Mouse (Mus musculus) small intestine, adult 2 months (tissue): Measurements from ENCODE around the gene Ush1g. TPM values are rescaled to one million over a fixed set of nuclear protein-coding genes. Genes with fewer than 3 reads are reported as not detected.

ENCODE experiments used
- H3K27ac ChIP-seq: fragments of 200-500 bp; 2 replicates; pipeline ENCODE4 v1.5.1; 2012; ENCODE audit warnings: low read depth, low read length, control low read depth, inconsistent platforms; ENCODE audit not compliant: insufficient read depth
- H3K27me3 ChIP-seq: fragments of 200-500 bp; 2 replicates; pipeline ENCODE4 v1.6.1; 2012; ENCODE audit warnings: mild to moderate bottlenecking, moderate library complexity, low read length, inconsistent platforms; ENCODE audit not compliant: control insufficient read depth, insufficient read depth
- H3K36me3 ChIP-seq: fragments of 200-500 bp; 2 replicates; pipeline ENCODE4 v1.6.1; 2012; ENCODE audit warnings: mild to moderate bottlenecking, low read length, control low read depth, inconsistent platforms; ENCODE audit not compliant: control insufficient read depth, insufficient read depth
- H3K4me1 ChIP-seq: fragments of 200-500 bp; 2 replicates; pipeline ENCODE4 v1.6.1; 2012; ENCODE audit warnings: low read length, inconsistent platforms, mixed read lengths; ENCODE audit not compliant: control insufficient read depth, insufficient read depth, insufficient read length
- H3K4me3 ChIP-seq: fragments of 200-500 bp; 2 replicates; pipeline ENCODE4 v1.5.1; 2012; ENCODE audit warnings: low read depth, mild to moderate bottlenecking, control low read depth, inconsistent platforms, low read length, moderate library complexity
- CTCF ChIP-seq: fragments of 200-500 bp; IDR thresholded peaks from 2 replicates; pipeline ENCODE4 v1.5.1; 2012; ENCODE audit warnings: low read depth, mild to moderate bottlenecking, control low read depth, inconsistent platforms, low read length, moderate library complexity, mixed read lengths; ENCODE audit not compliant: insufficient replicate concordance, insufficient read length; ENCODE audit errors: extremely low read depth
- POLR2A ChIP-seq: fragments of 200-500 bp; IDR thresholded peaks from 2 replicates; pipeline ENCODE4 v1.6.1; 2012; ENCODE audit warnings: low read depth, mild to moderate bottlenecking, control low read depth, inconsistent platforms, low read length, moderate library complexity
- WGBS: fragments of 180-500 bp; shearing (Covaris S2); methylation state at CpG from one replicate; pipeline ENCODE4 v1.1.7; 2018; 5-methylcytosine and 5-hydroxymethylcytosine counted together
- polyA plus RNA-seq: library from polyadenylated mRNA; depleted of rRNA; stranded (reverse); fragments of >200 nt; gene quantifications from 2 replicates; pipeline ENCODE4 v1.2.3, GENCODE M21; 2012

The Ush1g gene
- polyA plus RNA-seq, 1 experiment: 0.08 TPM

DNA sequence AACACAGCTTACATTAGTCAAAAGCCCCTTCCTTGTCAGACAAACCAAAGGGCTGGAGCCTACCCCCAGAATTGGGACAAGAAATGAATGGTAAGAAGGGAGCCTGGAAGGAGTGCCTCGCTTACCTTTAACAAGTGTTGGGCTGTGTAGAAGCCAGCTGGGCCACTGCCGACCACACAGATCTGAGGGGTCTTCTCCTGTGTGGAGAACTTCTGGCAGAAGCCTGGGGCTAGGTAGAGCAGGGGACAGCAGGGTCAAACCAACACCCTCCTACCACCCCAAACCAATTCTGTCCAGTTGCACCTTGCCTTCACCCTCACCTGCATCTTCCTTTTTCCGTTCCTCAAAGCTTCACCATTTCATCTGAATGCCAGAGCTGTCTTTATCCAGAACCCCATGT lies 45.9 kb downstream of the Ush1g start:
- 64% methylated on average over 3 of the region's 3 CpGs for WGBS
- Histone ChIP-seq H3K4me3 (no peak overlapping the region), H3K27ac (no peak overlapping the region), H3K4me1 (peaks cover 7% of the 10 kb centered on the region; the same call in 1 of the 2 replicates), H3K36me3 (no peaks in the 10 kb centered on the region), H3K27me3 (no peaks in the 10 kb centered on the region)
- TF ChIP-seq CTCF (no peak), POLR2A (no peak)

DNA sequence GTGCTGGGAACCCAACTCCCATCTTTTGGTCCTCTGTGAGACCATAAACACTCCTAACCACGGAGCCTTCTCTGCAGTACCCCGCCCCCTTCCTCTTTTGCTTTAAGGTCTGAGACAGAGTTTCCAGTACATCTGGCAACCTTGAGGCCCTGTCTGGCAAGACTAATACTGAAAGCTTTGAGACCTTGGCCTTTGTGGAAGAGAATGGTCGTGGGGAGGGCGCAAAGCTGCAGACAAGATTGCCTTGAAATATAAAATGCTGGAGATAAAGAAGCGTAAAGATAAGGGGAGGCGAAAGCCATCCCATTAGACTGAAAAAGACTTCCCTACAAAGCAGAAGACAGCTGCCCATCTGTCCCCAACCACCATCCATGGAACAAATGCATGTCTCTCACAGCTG lies 46.3 kb downstream of the Ush1g start:
- Histone ChIP-seq H3K27ac (no peak overlapping the region), H3K4me3 (no peak overlapping the region), H3K36me3 (no peaks in the 10 kb centered on the region), H3K4me1 (peaks cover 7% of the 10 kb centered on the region; the same call in 1 of the 2 replicates), H3K27me3 (no peaks in the 10 kb centered on the region)
- no peak for TF ChIP-seq CTCF
- no peak for TF ChIP-seq POLR2A
- WGBS: 46% methylated on average over 6 of the region's 6 CpGs

DNA sequence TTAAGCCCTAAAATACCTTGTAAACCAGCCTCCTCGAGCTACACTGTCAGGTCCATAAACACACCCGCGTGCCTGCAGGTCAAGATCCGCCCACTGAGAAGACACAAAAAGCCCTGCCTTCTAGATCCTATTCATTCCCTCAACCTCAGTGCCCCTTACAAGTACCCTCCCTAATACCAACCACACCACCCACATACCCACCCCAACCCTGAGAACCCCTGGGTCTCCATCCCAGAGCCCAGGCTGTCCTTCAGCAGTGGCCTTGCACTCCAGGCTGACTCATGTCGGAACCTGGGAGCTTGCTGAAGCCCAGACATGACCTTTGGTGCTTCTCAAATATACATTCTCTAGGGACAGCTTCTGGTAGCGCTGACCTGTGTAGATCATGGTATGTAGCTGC lies 47.1 kb downstream of the Ush1g start:
- peaks cover 7% of the 10 kb centered on the region; the same call in 1 of the 2 replicates for H3K4me1 ChIP-seq
- no peak overlapping the region for H3K27ac ChIP-seq
- H3K27me3 ChIP-seq: no peaks in the 10 kb centered on the region
- TF ChIP-seq POLR2A (no peak), CTCF (no peak)
- 89% methylated on average over 6 of the region's 6 CpGs for WGBS
- no peak overlapping the region for H3K4me3 ChIP-seq
- no peaks in the 10 kb centered on the region for H3K36me3 ChIP-seq

DNA sequence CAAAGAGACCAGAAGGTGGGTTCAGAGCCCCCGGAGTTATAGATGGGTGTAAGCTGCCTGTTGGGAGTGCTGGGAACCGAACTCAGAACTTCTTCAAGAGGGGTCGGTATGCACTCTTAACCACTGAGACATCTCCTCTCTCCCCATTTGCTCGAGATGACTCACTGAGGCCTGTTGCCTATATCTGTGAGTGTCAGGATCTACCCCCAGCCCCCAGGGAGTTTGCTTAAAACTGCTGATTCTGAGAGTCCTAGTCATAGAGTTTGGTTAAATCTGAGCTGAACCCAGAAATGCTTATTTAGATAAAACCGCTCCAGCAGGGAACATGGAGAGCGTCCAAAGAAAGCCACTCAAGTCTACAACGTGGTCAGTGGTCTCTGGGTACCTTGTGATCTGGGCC lies 47.7 kb downstream of the Ush1g start:
- Histone ChIP-seq H3K4me3 (no peak overlapping the region), H3K36me3 (no peaks in the 10 kb centered on the region), H3K4me1 (peaks cover 7% of the 10 kb centered on the region; the same call in 1 of the 2 replicates), H3K27ac (no peak overlapping the region), H3K27me3 (no peaks in the 10 kb centered on the region)
- WGBS: 86% methylated on average over 7 of the region's 7 CpGs
- TF ChIP-seq POLR2A (no peak), CTCF (no peak)

DNA sequence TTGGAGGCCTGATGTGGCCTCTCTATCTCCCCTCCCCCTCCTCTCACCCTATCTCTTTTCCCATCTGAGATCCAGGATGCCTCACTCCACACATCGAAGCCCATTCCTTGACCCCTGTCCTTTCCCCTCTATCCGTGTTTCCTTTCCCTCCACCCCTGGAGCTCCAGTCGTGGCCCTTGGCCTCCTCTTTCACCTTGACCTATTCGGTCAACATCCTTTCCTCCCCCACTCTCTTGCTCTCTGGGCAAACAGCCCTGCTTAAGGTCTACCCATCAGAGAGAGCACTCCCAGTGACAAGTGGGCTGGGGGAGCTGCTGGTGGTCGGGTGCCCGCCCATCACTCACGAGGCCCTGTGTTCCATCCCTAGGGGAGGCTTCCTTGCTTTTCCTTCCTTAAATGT lies 48.1 kb downstream of the Ush1g start:
- no peak overlapping the region for H3K27ac ChIP-seq
- WGBS: 74% methylated on average over 7 of the region's 7 CpGs
- no peak for TF ChIP-seq POLR2A
- TF ChIP-seq CTCF: no peak
- no peaks in the 10 kb centered on the region for H3K27me3 ChIP-seq
- H3K4me1 ChIP-seq: peaks cover 7% of the 10 kb centered on the region; the same call in 1 of the 2 replicates
- peaks cover 1% of the 10 kb centered on the region; the same call in 1 of the 2 replicates for H3K36me3 ChIP-seq
- no peak overlapping the region for H3K4me3 ChIP-seq

DNA sequence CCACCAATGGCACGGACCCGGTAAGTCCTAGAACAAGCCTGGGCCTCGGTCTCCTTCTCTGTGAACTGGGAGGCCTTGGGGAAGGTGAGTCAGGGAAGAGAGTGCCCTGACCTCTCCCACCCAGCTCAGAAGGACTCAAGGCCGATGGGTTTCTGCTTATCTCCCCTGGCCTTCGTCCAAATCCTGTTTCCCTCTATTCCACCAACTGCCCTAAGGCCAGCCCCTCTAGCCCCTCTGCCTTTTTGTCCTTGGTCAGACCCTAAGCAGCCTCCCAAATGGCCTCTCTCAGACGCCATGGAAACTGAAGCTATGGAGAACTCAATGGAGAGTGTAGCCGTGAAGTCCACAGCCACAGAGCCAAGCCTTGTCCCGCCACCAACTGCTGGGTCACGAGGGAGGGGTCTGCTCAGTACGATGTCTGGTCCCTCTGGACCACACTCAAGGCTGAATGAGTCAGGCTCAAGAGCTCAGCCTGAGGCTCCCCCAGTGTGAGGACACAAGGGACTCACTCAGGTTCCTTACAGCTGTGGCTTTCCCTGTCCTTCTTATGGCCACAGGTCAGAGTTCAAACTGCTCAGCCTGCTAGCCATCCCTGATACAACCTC lies 48.8 kb downstream of the Ush1g start:
- H3K4me3 ChIP-seq: no peak overlapping the region
- 72% methylated on average over 10 of the region's 10 CpGs for WGBS
- no peak overlapping the region for H3K27ac ChIP-seq
- H3K36me3 ChIP-seq: peaks cover 4% of the 10 kb centered on the region; the same call in 1 of the 2 replicates
- H3K4me1 ChIP-seq: peaks cover 7% of the 10 kb centered on the region; the same call in 1 of the 2 replicates
- TF ChIP-seq POLR2A (no peak), CTCF (no peak)
- 0 out of 2 replicates have a peak, but pooled peaks cover 3% of the 10 kb centered on the region for H3K27me3 ChIP-seq

DNA sequence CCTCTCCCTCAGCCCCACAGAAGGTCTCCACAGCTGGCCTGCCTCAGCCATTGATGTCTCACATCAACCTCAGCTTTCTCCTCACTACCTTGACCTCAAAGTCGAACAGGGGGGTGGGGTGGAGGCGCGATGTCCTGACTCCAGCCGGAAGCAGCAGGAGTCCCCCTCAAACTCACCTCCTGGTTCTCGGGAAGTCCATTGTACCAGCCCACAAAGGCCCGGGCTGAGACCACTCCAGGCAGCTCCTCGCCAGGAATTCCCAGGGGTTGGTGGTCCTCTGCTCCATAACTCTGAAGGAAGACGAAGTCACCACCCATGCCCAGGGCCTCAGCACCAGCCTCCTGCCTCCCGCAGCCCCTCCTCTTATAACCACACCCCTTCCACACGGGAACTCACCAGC lies 50.4 kb downstream of the Ush1g start:
- TF ChIP-seq POLR2A (no peak), CTCF (no peak)
- peaks cover 10% of the 10 kb centered on the region for H3K4me1 ChIP-seq
- H3K4me3 ChIP-seq: no peak overlapping the region
- peaks cover 17% of the 10 kb centered on the region for H3K27me3 ChIP-seq
- 84% methylated on average over 10 of the region's 10 CpGs for whole genome bisulfite sequencing
- no peak overlapping the region for H3K27ac ChIP-seq
- H3K36me3 ChIP-seq: peaks cover 4% of the 10 kb centered on the region; the same call in 1 of the 2 replicates
